Comparison of ENCODE assay signal across 1 mouse cellular context in the genomic region with DNA sequence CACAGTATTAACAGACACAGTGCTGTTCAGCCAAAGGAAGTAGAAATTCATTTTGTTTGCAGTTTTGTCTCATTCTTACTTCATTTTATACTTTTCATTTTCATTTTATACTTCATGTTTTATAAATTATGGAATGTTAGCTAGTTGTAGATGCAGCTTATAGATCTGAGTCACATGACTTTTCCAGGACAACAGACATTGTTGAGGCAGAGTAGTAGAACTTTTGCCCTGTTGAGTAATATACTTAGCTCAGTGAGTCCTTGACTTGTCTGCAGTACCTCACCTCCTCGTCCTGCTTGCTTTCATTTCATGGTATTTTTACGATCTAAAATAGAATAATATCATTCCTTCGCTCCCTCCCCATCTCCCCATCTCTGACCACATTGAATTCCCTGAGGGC.
TF ChIP-seq lines count a peak whose summit lies in the region.

No protein-coding gene starts in this region.

TF ChIP-seq in CH12.LX, 34 proteins besides CTCF, POLR2A, EP300 and RAD21:
- TF ChIP-seq ZC3H11A (IDR thresholded peaks at IDR 0.05; ENCODE audit: low read depth, low read length) (no peak), USF2 (conservative IDR thresholded peaks at IDR 0.05; ENCODE audit: low read depth, low read length) (peak; percentile 25; the same call in 1 of the 2 replicates)
